Mouse (Mus musculus): ENCODE results near the gene Lpar1. TPM values are rescaled to one million over a fixed set of nuclear protein-coding genes. Genes with fewer than 3 reads are reported as not detected.

The Lpar1 gene
- polyA plus RNA-seq, 1 experiment from 2014 or later = 51.9 TPM

DNA sequence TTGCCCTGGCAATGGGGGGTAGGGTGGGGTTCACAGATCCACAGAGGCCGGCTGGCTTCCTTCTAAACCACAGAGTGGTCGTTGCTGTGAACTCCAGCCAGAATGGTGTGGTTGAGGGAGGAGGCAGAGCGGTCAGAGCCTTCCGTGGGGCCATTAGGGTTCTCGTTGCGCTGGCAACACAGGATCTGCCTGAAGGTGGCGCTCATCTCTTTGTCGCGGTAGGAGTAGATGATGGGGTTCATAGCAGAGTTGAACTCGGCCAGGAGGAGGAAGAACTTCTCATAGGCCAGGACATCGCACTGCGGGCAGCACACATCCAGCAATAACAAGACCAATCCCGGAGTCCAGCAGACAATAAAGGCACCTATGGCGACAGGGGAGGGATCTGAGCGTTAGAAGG, 116.4 kb downstream of the Lpar1 start:
- H3K4me3 ChIP-seq (ENCODE audit: low read depth, low read length) = no peak overlapping the region
- no peak overlapping the region for H3K9ac ChIP-seq (ENCODE audit: low read depth, low read length)
- no peaks in the 10 kb centered on the region for H3K36me3 ChIP-seq (ENCODE audit: control insufficient read depth, insufficient read depth, low read length)
- no peaks in the 10 kb centered on the region for H3K9me3 ChIP-seq (ENCODE audit: control insufficient read depth, low read length)
- H3K27ac ChIP-seq (ENCODE audit: low read depth, low read length) = no peak overlapping the region
- no peak for ATAC-seq (ENCODE audit: low FRiP score)
- no peak for DNase-seq (ENCODE audit: low spot score)
- no peaks in the 10 kb centered on the region for H3K4me1 ChIP-seq (replicated peaks; ENCODE audit: control insufficient read depth, insufficient read depth, low read length)
- no peaks in the 10 kb centered on the region for H3K27me3 ChIP-seq (ENCODE audit: control insufficient read depth, insufficient read depth, low read length)
- H3K4me2 ChIP-seq (replicated peaks; ENCODE audit: low read depth, low read length) = no peak overlapping the region
- WGBS = 81% methylated on average over 15 of the region's 15 CpGs

DNA sequence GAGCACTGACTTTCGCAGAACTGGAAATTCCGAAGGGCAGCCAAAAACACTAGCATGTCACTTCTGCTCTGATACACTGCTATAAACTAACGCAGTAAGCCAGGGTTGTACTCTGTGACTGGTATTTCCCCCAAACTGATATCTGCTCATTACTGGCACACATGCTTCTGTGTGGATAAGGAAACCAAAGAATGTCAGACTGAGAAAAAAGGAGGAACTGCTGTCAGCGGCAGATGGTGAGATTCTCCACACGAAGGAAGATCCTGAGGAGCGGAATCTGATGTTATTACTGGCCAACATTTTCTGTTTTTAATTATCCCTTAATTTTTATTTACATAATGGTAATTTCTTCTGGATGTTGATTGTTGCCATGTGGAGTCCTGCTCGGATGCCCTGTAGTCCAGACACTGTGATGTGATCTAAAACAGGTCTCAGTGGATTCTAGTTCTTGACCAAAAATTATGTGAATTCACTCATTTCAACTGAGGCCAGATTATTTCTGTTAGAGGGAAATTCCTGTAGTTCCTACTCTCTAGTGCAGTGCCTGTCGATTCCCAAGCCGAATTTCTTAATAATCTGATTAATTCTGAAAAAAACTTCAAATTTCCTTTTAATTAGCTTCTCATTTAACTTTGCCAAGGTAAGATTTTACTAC, 130.3 kb downstream of the Lpar1 start:
- no peak overlapping the region for H3K4me2 ChIP-seq (replicated peaks; ENCODE audit: low read depth, low read length)
- H3K4me1 ChIP-seq (replicated peaks; ENCODE audit: control insufficient read depth, insufficient read depth, low read length) = no peaks in the 10 kb centered on the region
- no peak overlapping the region for H3K27ac ChIP-seq (ENCODE audit: low read depth, low read length)
- no peak for DNase-seq (ENCODE audit: low spot score)
- H3K4me3 ChIP-seq (ENCODE audit: low read depth, low read length) = no peak overlapping the region
- H3K36me3 ChIP-seq (ENCODE audit: control insufficient read depth, insufficient read depth, low read length) = no peaks in the 10 kb centered on the region
- no peak overlapping the region for H3K9ac ChIP-seq (ENCODE audit: low read depth, low read length)
- H3K9me3 ChIP-seq (ENCODE audit: control insufficient read depth, low read length) = no peaks in the 10 kb centered on the region
- 73% methylated on average over 9 of the region's 9 CpGs for WGBS
- no peak for ATAC-seq (ENCODE audit: low FRiP score)
- no peaks in the 10 kb centered on the region for H3K27me3 ChIP-seq (ENCODE audit: control insufficient read depth, insufficient read depth, low read length)

DNA sequence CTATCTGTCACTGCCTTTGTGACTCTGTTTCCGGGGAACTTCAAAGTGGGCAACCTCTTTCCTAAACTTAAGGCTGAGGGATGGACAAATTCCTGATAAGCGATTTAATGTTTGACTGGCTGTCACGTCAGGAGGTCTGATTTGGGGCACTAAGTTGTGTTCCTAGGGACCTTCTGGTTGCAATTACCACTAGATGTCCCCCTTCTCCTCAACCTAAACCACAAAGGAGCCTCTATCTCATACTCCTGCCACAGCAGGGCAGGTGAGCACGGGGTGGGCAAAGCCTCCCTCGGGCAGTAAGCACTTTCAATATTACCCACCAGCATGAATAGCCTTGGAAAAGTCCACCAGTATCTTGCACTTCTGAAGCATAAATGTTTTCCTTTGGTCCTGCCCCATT, 134.5 kb downstream of the Lpar1 start:
- Histone ChIP-seq H3K4me3 (ENCODE audit: low read depth, low read length) (no peak overlapping the region), H3K36me3 (ENCODE audit: control insufficient read depth, insufficient read depth, low read length) (no peaks in the 10 kb centered on the region), H3K9ac (ENCODE audit: low read depth, low read length) (no peak overlapping the region), H3K4me1 (replicated peaks; ENCODE audit: control insufficient read depth, insufficient read depth, low read length) (no peaks in the 10 kb centered on the region), H3K27me3 (ENCODE audit: control insufficient read depth, insufficient read depth, low read length) (no peaks in the 10 kb centered on the region), H3K4me2 (replicated peaks; ENCODE audit: low read depth, low read length) (no peak overlapping the region), H3K27ac (ENCODE audit: low read depth, low read length) (no peak overlapping the region), H3K9me3 (ENCODE audit: control insufficient read depth, low read length) (no peaks in the 10 kb centered on the region)
- DNase-seq (ENCODE audit: low spot score) = no peak
- WGBS = 55% methylated on average over 5 of the region's 5 CpGs
- ATAC-seq (ENCODE audit: low FRiP score) = no peak

DNA sequence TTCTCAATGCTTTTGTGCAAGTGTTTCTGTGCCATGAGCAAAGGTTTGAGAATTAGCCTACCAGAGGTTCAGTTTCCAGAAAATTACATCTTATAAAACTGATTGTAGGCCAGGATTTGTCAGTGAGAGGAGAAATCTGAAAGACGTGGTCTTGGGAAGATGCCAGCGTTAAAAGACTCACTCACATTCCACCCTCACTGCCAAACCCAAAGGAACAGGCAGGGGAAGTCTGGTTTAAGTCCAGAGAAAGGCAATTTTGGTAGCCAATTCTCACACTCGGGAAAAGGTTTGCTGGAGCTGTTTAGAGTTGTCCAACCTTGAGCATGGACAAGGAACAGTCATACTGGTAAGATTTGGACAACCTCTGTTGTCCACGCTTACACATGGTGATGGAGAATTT, 136.4 kb downstream of the Lpar1 start:
- H3K4me3 ChIP-seq (ENCODE audit: low read depth, low read length) = no peak overlapping the region
- H3K9me3 ChIP-seq (ENCODE audit: control insufficient read depth, low read length) = no peaks in the 10 kb centered on the region
- no peak overlapping the region for H3K27ac ChIP-seq (ENCODE audit: low read depth, low read length)
- H3K4me1 ChIP-seq (replicated peaks; ENCODE audit: control insufficient read depth, insufficient read depth, low read length) = no peaks in the 10 kb centered on the region
- DNase-seq (ENCODE audit: low spot score) = no peak
- H3K9ac ChIP-seq (ENCODE audit: low read depth, low read length) = no peak overlapping the region
- H3K27me3 ChIP-seq (ENCODE audit: control insufficient read depth, insufficient read depth, low read length) = no peaks in the 10 kb centered on the region
- ATAC-seq (ENCODE audit: low FRiP score) = no peak
- 81% methylated on average over 4 of the region's 4 CpGs for WGBS
- no peaks in the 10 kb centered on the region for H3K36me3 ChIP-seq (ENCODE audit: control insufficient read depth, insufficient read depth, low read length)
- no peak overlapping the region for H3K4me2 ChIP-seq (replicated peaks; ENCODE audit: low read depth, low read length)

DNA sequence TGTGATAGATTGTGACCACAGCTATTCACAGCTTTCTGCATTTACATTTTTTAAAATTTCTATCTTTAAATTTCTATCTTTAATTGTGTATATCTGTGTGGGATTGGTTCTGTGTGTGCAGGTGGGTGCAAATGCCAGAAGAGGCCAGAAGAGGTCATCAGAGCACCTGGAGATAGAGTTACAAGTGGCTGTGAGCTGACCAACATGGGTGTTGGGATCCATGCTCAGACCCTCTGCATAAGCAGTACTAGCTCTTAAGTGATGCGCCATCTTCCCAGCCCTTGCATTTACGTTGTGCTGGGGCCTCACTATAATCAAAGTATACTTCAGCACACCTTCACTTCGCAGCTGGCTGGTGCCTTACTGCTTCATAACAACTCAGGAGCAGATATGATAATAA, 138.2 kb downstream of the Lpar1 start:
- no peak overlapping the region for H3K27ac ChIP-seq (ENCODE audit: low read depth, low read length)
- H3K36me3 ChIP-seq (ENCODE audit: control insufficient read depth, insufficient read depth, low read length) = no peaks in the 10 kb centered on the region
- no peak overlapping the region for H3K4me2 ChIP-seq (replicated peaks; ENCODE audit: low read depth, low read length)
- H3K9me3 ChIP-seq (ENCODE audit: control insufficient read depth, low read length) = no peaks in the 10 kb centered on the region
- ATAC-seq (ENCODE audit: low FRiP score) = no peak
- H3K4me1 ChIP-seq (replicated peaks; ENCODE audit: control insufficient read depth, insufficient read depth, low read length) = no peaks in the 10 kb centered on the region
- no peaks in the 10 kb centered on the region for H3K27me3 ChIP-seq (ENCODE audit: control insufficient read depth, insufficient read depth, low read length)
- no peak overlapping the region for H3K4me3 ChIP-seq (ENCODE audit: low read depth, low read length)
- WGBS = 93% methylated on average over 3 of the region's 3 CpGs
- no peak for DNase-seq (ENCODE audit: low spot score)
- no peak overlapping the region for H3K9ac ChIP-seq (ENCODE audit: low read depth, low read length)

DNA sequence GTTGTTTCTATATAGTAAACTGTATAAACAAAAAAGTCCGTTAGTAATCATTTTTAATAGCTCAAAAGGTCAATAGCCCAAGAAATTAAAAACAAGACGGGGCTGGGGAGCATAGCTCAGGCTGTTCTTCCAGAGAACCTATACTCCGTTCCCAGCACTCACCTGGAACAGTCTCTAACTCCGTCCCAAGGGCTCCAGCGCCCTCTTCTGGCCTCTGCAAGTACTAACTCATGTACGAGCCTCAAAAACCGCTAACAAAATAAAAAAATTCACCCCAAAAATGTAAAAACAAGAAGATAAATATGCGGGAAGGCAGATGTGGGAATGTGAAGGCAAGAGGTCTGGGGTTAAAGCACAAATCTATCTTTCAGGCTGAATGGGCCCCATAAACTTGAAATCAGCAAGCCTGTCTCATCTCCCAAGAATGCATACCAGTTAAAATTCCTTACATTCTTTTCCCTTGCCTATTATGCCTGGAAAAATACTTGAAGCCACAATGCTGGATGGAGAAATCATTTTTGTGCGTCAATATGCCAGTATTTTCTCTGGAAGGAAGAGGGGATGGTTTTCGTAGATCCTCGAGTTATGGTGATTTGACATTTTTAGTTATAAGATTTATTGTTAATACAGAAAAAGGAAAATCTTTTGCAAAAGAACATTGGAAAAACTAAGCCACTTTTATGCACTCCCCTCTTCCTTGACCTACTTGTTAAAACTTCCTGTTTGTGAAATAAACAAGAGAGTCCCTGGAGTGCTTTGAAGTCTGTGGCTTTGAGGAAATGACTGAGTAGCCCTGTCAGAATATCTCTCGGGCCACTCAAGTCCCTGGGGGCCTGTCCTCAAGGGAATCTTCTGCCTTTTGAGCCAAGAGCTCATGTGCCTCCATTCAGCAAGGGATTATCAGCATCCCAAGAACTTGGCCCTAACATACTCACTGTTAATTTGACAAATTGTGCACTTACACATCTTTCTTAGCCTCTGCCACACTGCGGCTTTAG, 140.2 kb downstream of the Lpar1 start:
- Histone ChIP-seq H3K27ac (ENCODE audit: low read depth, low read length) (no peak overlapping the region), H3K36me3 (ENCODE audit: control insufficient read depth, insufficient read depth, low read length) (no peaks in the 10 kb centered on the region), H3K4me1 (replicated peaks; ENCODE audit: control insufficient read depth, insufficient read depth, low read length) (no peaks in the 10 kb centered on the region), H3K27me3 (ENCODE audit: control insufficient read depth, insufficient read depth, low read length) (no peaks in the 10 kb centered on the region), H3K9me3 (ENCODE audit: control insufficient read depth, low read length) (no peaks in the 10 kb centered on the region), H3K9ac (ENCODE audit: low read depth, low read length) (no peak overlapping the region), H3K4me2 (replicated peaks; ENCODE audit: low read depth, low read length) (no peak overlapping the region), H3K4me3 (ENCODE audit: low read depth, low read length) (no peak overlapping the region)
- DNase-seq (ENCODE audit: low spot score) = no peak
- WGBS = 77% methylated on average over 13 of the region's 13 CpGs
- ATAC-seq (ENCODE audit: low FRiP score) = no peak

DNA sequence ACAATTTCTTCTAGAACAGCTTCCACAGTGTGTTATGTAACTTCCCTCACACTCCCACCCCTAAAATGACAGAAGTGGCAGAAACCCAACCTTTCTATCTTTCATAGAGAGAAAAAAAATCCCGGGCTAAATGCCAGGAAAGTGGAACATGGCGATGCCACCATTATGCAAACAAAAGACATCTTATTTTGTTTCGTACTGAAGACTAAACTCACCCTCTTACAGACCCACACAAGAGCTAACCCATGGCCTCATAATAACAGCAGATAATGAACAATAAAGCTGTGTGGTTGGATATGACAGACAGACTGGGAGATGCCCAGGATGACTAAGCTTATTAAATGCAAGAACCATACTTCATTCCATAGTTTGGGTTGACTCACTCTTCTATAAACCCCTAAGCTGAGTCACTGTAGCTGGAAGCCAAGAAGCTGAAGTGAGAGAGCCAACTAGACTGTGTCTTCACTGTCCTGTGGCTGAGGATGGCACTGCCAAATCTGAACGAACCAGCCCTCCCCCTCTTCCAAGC, 151.7 kb downstream of the Lpar1 start:
- H3K4me2 ChIP-seq (replicated peaks; ENCODE audit: low read depth, low read length) = no peak overlapping the region
- no peaks in the 10 kb centered on the region for H3K4me1 ChIP-seq (replicated peaks; ENCODE audit: control insufficient read depth, insufficient read depth, low read length)
- no peak overlapping the region for H3K9ac ChIP-seq (ENCODE audit: low read depth, low read length)
- H3K9me3 ChIP-seq (ENCODE audit: control insufficient read depth, low read length) = no peaks in the 10 kb centered on the region
- H3K36me3 ChIP-seq (ENCODE audit: control insufficient read depth, insufficient read depth, low read length) = no peaks in the 10 kb centered on the region
- ATAC-seq (ENCODE audit: low FRiP score) (no peak), DNase-seq (ENCODE audit: low spot score) (no peak)
- no peak overlapping the region for H3K27ac ChIP-seq (ENCODE audit: low read depth, low read length)
- no peak overlapping the region for H3K4me3 ChIP-seq (ENCODE audit: low read depth, low read length)
- WGBS = 94% methylated on average over 4 of the region's 4 CpGs
- no peaks in the 10 kb centered on the region for H3K27me3 ChIP-seq (ENCODE audit: control insufficient read depth, insufficient read depth, low read length)

DNA sequence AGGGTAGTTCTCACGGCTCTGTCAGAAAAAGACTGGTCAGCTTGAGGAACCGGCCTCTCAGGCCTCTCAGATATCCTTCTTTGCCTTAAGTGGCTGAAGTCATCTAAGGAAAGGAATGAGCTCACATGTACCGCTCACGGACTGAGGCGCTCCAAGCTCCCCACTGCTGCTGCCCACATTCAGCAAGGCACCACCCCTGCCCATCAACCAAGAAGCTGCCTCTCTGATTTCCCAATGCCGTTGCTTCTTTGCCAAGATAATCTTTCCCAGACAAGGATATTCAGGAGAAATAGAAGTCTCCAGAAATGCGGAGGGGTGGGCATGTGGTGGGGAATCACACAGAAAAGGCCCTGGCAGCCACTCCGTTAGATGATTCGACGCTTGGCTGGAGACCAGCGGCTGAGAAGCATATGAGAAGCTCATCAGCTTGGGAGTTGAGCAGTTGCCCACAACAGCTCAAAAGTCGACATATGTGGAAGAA, 152.8 kb downstream of the Lpar1 start:
- 93% methylated on average over 12 of the region's 12 CpGs for WGBS
- Histone ChIP-seq H3K4me2 (replicated peaks; ENCODE audit: low read depth, low read length) (no peak overlapping the region), H3K9ac (ENCODE audit: low read depth, low read length) (no peak overlapping the region), H3K4me3 (ENCODE audit: low read depth, low read length) (no peak overlapping the region), H3K4me1 (replicated peaks; ENCODE audit: control insufficient read depth, insufficient read depth, low read length) (no peaks in the 10 kb centered on the region), H3K9me3 (ENCODE audit: control insufficient read depth, low read length) (no peaks in the 10 kb centered on the region), H3K36me3 (ENCODE audit: control insufficient read depth, insufficient read depth, low read length) (no peaks in the 10 kb centered on the region), H3K27ac (ENCODE audit: low read depth, low read length) (no peak overlapping the region), H3K27me3 (ENCODE audit: control insufficient read depth, insufficient read depth, low read length) (no peaks in the 10 kb centered on the region)
- DNase-seq (ENCODE audit: low spot score) (no peak), ATAC-seq (ENCODE audit: low FRiP score) (no peak)

All from hindbrain, embryonic 11.5 days (tissue).